Mouse (Mus musculus) CD4-positive helper T cell, adult 2 months (primary cell): Measurements from ENCODE around the gene Sec14l5.

Experiments used
- DNase-seq: peaks from one replicate; pipeline ENCODE4 v3.0.0-alpha.2; 2012; ENCODE audit warnings: low read depth, missing footprints, low spot score

The Sec14l5 gene

DNA sequence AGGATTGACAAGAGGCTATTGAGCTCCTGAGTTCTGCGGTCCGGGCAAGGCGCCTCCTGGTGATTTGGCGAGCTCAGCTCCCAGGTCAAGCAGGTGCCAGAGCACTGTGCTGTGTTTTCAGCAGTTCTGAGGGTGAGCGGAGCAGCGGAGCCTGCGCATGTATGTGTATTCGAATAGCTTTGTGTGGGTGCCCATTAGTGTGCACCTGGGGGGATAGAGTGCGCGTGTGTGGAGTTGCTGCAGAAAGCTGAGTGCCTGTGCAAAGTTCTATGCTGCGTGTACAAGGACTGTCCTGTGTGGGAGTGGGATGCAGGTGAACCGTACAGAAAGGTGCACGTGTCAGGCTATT is at the start of gene Sec14l5:
Gene Sec14l5 (plus strand): TSS at position 73 of the 349 bp plus-strand sequence.
- DNase-seq, result no peak

- no peak for DNase-seq
These were observed 45.9 kb upstream of the Sec14l5 start for GRCm38 (mm10) chr16:5101000-5101399.

DNA sequence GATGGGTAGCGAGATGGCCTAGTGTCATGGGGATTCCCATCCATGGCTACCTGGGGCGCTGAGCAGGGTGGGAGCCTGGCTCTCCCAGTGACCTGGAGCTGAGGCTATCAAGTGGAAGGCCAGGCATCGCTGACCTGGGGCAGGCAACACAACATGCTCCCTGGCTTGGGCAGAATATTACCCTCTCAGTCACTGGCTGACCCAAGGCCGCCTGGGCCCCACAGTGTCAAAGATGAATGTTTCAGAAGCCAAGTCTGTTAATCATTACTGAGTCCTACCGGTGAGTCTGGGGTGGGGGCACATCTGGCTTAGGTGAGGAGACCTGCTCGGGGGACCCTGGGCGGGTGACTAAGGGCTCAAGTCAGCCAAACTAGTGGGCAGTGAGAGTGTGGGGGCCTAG is 37.0 kb upstream of the Sec14l5 start:
- no peak for DNase-seq

DNA sequence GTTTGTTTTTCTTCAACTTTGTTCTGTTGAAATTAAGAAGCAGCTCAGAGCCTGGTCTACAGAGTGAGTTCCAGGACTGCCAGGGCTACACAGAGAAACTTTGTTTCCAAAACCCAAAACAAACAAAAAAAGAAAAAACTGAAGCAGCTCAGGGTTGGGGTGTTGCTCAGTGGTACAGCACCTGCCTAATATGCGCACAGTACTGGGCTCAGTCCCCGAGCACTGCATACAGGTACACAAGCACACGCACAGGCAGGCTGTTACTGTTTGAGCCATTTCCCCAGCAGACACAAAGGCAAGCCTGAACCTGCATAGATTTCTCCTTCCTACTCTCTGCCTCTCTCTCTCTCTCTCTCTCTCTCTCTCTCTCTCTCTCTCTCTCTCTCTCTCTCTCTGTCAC is 35.9 kb upstream of the Sec14l5 start:
- no peak for DNase-seq

GRCm38 (mm10) chr16:5113002-5113550 is 33.8 kb upstream of the Sec14l5 start:
- no peak for DNase-seq

DNA sequence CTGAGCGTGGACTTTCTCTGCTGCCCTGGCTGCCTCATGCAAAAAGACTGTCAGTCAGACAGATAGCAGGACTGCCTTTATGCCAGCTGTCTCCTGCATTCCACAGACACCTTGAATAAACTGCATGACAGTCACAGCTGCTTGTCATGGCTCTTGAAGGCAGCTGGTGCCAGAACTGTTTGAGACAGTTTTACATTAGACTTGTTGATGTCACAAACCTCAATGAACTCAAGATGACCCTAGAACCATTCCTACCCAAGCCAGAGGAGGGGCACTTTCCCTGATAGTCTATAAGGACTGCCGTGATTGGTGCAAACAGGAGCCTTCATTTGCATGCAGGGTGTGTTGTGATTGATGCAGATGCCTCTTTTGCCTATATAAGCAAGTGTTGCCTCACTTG is 33.3 kb upstream of the Sec14l5 start:
- no peak for DNase-seq

DNA sequence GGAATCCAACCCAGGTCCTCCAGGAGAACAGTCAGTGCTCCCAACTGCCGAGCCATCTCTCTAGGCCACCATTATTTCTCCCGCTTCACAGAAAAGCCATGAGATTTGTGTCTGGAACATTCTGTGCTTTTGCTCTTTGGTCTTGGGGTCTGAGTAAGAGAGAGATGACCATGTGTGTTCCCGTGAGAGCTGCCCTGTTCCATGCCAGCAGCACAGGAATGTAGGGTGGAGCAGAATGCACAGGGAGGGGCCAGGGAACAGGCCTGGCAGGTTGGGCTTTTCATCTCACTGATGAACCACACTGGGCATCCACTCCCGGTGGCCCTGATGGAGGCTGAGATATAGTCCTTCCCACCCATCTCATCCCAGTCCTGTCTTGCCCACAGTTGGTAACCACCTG is 27.5 kb upstream of the Sec14l5 start:
- no peak for DNase-seq

DNA sequence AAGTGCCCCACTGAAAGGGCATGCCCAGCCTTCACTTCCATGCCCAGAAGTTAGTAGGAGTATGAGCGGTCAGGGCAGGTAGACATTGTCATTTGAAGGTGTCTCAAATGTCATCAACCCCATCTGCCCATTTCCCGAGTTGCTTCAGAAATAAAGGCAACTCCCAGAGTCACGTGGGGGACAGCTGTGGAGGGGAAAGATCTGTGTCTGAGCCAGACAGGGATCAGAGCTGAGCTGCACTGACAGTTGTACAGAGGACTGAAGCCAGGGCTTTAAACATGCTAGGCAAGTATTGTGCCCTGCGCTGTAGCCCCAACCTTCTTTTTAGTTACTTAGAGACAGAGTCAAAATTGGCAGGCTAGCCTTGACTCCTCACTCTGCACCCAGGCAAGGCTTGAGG is 27.1 kb upstream of the Sec14l5 start:
- DNase-seq, result no peak

GRCm38 (mm10) chr16:5123476-5123875 is 23.4 kb upstream of the Sec14l5 start:
- DNase-seq, result no peak

DNA sequence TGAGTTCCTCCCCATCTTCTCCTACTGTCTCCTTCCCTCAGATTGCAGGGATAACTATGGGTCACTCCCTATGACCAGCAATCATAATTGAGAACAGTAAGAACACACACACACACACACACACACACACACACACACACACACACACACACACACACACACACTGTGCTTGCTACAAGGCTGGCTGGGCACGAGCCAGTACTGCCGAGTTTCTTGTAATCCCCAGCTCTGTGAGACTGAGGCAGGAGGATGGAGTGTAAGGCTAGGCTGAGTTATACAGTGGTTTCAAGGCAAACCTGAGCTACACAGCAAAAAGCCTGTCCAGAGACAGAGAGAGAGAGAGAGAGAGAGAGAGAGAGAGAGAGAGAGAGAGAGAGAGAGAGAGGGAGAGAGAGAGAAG is 16.7 kb upstream of the Sec14l5 start:
- DNase-seq, result no peak

GRCm38 (mm10) chr16:5130766-5131165 is 16.1 kb upstream of the Sec14l5 start:
- DNase-seq, result no peak

DNA sequence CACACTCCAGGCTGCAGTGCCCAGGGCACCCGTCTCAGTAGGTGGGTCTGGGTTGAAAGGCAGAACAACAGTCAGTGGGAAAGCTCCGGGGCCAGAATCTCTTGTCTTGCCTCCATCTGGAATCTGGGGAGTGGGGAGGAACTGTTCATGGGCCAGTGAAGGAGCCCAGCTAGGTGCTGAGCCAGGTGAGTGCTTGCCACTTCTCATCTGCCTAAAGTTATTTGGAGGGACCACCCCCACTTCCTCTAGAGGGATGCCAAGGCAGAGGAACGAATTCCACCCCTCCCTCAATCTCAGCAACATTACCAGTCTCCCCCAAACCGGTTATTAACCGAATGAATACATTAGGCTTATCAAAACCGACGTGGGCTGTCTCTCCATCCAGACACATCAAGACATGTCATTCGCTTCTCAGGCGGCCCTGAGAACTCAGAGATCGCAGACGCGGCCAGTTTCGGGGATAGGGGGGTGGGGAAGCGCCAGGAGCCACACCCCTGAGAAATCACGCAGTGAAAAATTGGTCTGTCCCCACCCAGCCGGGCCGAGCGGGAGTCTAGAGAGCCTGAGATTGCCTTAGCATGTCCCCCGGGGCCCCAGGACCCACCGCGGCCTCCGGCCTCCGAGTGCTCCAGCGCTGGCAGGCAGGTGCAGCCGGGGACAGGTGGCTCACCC is 15.5 kb upstream of the Sec14l5 start:
- DNase-seq, result no peak

GRCm38 (mm10) chr16:5132401-5132801 is 14.5 kb upstream of the Sec14l5 start, which contains the start of gene Ppl:
Gene Ppl, minus strand, starts transcription at chr16:5132421.
- DNase-seq, result no peak

- no peak for DNase-seq
These were observed 12.1 kb upstream of the Sec14l5 start for GRCm38 (mm10) chr16:5134623-5135330.

DNA sequence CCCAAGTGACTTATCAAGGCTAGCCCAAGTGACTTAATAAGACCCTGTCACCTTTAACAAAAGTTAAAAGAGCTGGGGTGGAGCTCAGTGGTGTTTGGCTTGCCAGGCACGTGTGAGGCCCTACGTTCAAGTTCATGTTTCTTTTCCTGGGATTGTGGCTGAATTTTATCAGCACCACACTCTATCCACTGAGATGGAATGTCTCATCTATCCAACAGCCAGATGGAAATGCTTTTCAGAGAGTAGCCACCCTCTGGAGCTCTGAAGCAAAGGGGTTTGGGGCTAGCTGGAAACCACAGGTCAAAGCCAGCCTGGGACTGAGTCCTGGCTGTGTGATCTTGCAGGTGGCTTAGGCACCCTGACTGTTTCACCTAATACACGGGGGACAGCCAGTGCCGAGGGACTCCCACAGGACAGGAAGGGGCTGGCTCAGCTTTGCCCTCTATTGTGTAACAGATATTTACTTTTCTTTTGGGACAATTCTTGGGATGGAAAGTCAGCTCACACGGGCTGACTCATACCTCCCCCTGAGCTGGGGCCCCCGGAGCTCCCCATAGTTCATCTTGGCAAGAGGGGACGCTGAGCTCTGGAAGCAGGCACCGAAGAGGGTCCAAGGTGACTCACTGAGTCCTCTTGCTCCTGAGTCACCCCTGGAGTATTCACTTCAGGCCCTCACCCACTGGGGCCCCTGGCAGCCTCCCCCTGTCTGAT is 11.2 kb upstream of the Sec14l5 start:
- no peak for DNase-seq

DNA sequence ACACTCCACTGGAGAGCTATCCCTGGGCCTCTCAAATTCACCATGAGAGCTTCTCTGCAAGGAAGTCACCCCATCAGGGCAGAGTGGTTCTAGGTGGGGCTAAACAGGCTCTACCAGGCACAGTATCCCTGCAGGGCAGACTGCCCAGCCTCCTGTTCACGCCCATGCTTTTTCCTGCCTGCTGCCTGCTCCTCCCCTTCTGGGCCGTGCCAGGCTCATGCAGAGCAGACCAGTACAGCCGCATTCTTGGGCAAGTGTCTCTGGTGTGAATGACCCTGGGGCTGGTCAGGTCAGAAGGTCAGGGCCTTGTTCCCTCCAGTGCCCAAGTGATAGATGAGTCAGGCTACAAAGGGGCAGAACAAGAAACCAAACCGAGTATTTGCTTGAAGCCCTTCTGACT is 10.4 kb upstream of the Sec14l5 start:
- no peak for DNase-seq

DNA sequence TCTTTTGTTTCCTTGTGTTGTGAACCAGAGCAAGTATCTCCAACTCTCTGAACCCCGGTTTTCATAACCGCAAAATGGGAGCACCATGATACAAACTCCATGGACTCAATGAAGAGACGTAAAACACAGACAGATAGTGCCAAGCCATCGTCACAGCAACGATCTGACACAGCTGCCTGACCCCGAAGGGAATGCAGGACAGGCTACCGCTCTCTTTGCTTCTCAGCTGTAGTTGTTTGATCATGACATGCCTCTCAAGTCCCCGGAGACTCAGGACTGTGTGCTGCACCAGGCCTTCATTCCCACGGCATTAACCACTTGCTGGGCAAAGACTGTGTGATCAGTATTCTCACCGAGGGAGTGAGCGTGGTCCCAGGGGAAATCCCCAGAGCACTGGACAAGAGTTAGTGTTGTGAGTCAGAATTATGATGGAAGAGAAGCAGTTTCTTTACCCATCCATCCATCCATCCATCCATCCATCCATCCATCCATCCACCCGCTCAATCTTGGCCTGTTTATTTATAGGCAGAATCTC is 9.8 kb upstream of the Sec14l5 start:
- DNase-seq, result no peak

- no peak for DNase-seq
These were observed 7.2 kb upstream of the Sec14l5 start for GRCm38 (mm10) chr16:5139741-5140140.

- peak; percentile 68 for DNase-seq
These were observed 1.3 kb upstream of the Sec14l5 start for GRCm38 (mm10) chr16:5145570-5145969.

DNA sequence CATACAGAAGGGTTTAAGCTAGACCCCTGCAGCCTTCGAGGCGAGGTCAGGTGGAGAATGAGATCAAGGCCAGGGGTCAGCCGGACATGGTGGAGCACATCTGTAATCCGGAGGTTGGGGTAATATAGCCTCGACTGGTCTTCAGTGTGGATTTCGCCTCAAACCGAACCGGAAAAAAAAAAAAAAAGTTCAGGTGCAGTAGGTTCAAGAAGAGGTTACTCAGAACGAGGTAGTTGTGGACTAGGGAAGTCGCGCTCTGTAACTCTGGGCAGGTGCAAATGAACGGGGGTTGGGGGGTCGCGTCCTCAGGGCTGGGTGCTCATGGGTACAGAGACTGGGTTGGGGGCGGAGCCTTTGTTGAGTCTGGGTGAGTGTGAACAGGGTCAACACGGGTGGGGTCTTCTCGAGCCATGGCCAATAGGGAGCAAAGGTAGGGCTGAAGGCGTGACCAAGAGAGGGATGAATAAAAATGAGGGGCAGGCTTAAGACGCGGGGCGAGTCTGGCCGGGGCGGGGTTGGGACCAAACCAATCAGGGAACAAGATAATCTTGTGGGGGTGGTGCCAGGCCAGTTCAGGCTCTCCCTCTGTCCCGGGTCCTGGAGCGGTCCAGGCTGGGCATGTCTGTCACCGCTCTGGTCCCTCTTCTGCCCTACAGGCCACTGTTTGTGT is 407 bp upstream of the Sec14l5 start:
- DNase-seq, result peak; percentile 10

GRCm38 (mm10) chr16:5150544-5150943 is 3.6 kb downstream of the Sec14l5 start:
- DNase-seq, result no peak
